Mouse (Mus musculus): ENCODE measurements around the gene Rae1. TPM values are rescaled to one million over a fixed set of nuclear protein-coding genes. Genes with fewer than 3 reads are reported as not detected.

Gene Rae1
- total RNA-seq, 4 experiments from 2014 or later = 67.3 to 77.6 (median 73.4) TPM

- DNase-seq = no peak
Measured at GRCm38 (mm10) chr2:172997748-172998147, 2.2 kb upstream of the Rae1 start.

- DNase-seq = no peak
Measured at GRCm38 (mm10) chr2:172998478-172998877, 1.4 kb upstream of the Rae1 start.

- peak; percentile 53 for DNase-seq
Measured at GRCm38 (mm10) chr2:173000285-173000652, 352 bp downstream of the Rae1 start.

DNA sequence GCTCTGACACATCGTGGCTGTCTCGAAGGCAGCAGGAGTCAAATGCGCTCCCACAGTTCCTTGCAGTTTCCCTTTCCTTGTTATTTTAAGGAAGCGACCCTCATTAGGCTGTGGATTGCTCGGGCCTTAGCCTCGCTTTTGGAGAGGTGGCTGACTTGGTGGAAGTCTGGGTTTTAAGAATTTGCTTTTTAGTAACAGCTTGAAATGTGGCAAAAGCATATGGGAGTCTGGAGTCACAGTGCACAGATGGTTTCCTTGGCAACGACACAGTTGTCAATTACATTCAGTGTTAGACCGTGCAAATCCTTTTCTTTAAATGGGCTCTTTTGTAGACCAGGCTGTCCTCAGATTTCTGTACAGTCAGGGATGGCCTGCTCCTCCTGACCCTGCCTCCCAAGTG lies 1.0 kb downstream of the Rae1 start:
- DNase-seq = no peak

DNA sequence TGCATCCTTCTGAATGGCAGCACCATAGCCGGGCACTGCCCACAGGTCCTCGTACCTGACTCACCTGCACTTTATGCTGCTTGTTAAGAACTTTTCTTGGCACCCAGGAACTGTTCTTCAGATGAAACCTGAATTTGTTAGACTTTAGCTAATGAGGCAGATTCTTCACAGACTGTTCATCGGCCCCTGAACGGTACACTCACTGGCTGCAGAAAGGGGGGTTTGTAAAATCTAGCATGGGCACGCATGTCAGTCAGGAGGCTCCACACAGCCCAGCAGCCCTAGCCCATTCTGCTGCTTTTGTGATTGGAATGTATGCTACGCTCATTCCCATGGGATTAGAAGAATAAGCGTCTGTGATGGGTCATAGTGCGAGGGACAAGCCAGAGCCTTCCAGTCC lies 3.8 kb downstream of the Rae1 start:
- no peak for DNase-seq

DNA sequence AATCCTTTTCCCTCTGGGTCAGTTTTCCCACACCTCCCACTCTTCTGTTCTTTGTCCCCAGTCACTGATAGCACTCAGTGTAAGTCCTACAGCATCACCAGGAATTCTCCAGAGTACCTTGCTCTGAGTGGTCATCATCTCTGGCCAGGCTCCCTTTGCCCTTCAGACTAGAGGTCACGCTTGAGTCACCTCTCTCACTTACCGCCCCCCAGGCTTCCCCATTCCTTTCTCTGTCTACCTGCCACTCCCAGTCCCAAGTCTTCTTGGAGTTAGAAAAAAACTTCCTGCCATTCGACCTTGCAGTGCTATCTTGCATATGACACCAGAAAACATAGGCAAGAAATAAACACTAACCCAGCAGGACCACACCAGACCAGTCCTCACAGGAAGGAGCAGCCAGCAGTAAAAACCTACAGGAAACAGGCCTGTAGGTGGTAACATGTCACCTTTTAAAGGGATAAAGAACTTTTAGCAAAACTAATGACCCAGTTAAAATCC lies 10.4 kb downstream of the Rae1 start:
- no peak for DNase-seq

DNA sequence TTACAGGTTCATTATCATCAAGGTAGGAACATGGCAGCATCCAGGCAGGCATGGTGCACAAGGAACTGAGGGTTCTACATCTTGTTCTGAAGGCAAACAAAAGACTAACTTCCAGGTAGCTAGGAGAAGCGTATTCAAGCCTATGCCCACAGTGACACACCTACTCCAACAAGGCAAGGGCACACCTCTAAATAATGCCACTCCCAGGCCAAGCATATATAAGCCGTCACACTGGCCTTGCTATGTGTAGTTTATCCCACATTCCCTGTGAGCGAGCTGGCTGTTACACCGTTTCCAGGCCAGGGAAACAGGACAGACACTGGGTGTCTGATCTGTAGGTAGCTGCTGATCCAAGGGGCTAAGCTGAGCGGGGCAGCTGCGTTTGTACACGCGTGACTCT lies 11.5 kb downstream of the Rae1 start:
- no peak for DNase-seq

GRCm38 (mm10) chr2:173014741-173015287 lies 14.9 kb downstream of the Rae1 start:
- DNase-seq = no peak

GRCm38 (mm10) chr2:173017940-173018339 lies 18.0 kb downstream of the Rae1 start:
- DNase-seq = no peak

GRCm38 (mm10) chr2:173018618-173019017 lies 18.7 kb downstream of the Rae1 start:
- peak; percentile 89 for DNase-seq

DNA sequence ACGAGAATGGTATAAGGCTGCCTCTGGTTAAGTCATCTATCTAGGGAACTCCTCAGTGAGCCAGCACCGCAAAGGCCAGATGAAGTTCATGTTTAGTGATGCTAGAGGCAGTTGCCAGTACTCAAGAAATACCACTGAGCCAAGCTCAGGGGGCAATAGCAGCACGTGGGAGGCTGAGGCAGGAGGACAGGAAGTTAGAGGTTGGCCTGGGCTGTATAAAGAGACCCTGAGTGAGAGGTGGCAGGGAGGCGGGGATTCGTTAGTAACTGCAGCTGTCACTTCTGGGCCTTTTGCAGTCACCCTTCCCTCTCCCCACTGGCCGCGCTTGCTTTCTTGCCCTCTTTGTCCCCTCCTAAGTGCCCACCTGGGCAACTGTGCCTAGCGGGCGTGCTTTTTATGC lies 19.4 kb downstream of the Rae1 start:
- no peak for DNase-seq

- peak; percentile 87 for DNase-seq
Measured at GRCm38 (mm10) chr2:173019790-173020189, 19.9 kb downstream of the Rae1 start.

GRCm38 (mm10) chr2:173020430-173020829 lies 20.5 kb downstream of the Rae1 start, which contains the start of gene Rbm38:
TSS of gene Rbm38 (plus strand) at chr2:173020498.
- DNase-seq = no peak

DNA sequence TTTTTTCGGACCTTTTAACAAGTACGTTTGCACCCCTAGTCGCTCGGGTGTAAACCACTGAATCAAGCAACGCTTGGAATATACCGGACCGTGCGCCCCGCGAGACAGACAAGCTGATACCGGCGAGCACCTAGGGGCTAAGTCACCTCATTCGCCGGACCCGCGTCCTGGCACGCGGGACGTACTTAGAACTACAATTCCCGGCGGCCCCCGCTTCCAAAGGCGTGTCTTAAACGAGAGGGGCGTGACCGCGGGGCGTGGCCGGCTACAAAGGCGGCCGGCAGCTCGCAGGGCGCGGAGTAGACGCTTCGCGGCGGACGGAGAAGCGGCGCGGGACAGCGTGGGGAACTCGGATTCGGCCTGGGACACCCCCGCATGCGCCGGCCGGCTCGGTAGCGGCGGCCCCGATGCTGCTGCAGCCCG lies 21.7 kb downstream of the Rae1 start:
- DNase-seq = peak; percentile 84

GRCm38 (mm10) chr2:173022056-173022681 lies 22.3 kb downstream of the Rae1 start:
- DNase-seq = no peak

- no peak for DNase-seq
Measured at GRCm38 (mm10) chr2:173022813-173023212, 22.9 kb downstream of the Rae1 start.

- no peak for DNase-seq
Measured at GRCm38 (mm10) chr2:173023371-173023851, 23.5 kb downstream of the Rae1 start.

DNA sequence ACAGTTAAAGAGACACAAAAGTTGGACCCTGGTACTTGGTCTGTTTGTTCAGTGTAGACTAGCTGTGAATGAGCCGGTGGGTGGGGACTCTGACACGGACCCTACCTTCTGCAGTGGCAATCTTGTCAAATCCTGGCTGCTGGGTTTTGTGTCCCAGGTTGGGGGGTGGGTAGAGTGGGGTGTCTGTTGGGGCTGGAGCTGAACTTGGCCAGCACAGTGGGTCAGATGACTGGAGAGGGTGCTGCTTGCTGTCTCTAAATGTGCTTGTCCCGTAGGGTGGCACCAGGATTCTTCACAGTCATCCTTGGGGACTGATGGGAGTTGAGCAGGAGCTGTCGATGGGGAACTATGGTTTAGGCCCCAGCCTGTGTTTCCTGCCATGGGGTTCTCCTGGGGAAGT lies 24.0 kb downstream of the Rae1 start:
- DNase-seq = no peak

- no peak for DNase-seq
Measured at GRCm38 (mm10) chr2:173024392-173024791, 24.5 kb downstream of the Rae1 start.

GRCm38 (mm10) chr2:173024938-173025337 lies 25.0 kb downstream of the Rae1 start:
- no peak for DNase-seq

- DNase-seq = no peak
Measured at GRCm38 (mm10) chr2:173026286-173026685, 26.4 kb downstream of the Rae1 start.

GRCm38 (mm10) chr2:173026688-173027131 lies 26.8 kb downstream of the Rae1 start:
- no peak for DNase-seq

- no peak for DNase-seq
Measured at GRCm38 (mm10) chr2:173027169-173027823, 27.4 kb downstream of the Rae1 start.

Measured in adrenal gland, adult 8-10 months (tissue).